Mouse (Mus musculus) gastrocnemius, postnatal 36 days (tissue): Measurements from ENCODE around the gene Gm21981. TPM values are rescaled to one million over a fixed set of nuclear protein-coding genes. Genes with fewer than 3 reads are reported as not detected.

Experiments
- DNase-seq, 2 experiments: peaks; one replicate each; pipeline ENCODE4 v3.0.0; 2022
- intact Hi-C: fragments of 180-260 bp; cut with DNase I; formaldehyde crosslinking; loops from one replicate; pipeline ENCODE4 v1.15.1; 2025
- long read RNA-seq, 2 experiments: library from polyadenylated mRNA; stranded (forward); transcript quantifications; one replicate each; pipeline ENCODE4 v2.0.0; 2021
- total RNA-seq, 2 experiments: library from RNA; stranded (reverse); gene quantifications; 2 replicates each; pipeline ENCODE4 v1.2.3; 2021

Gm21981 gene
- under 1 TPM; 0.18 to 0.62 TPM for total RNA-seq
- long read RNA-seq, experiment 1, partial matches to known transcripts: 3 of 3 reads
- long read RNA-seq, experiment 1, other reads (novel, unspliced or antisense): 0 of 3 reads
- long read RNA-seq, experiment 2, partial matches to known transcripts: 3 of 3 reads
- long read RNA-seq, experiment 2, other reads (novel, unspliced or antisense): 0 of 3 reads

DNA sequence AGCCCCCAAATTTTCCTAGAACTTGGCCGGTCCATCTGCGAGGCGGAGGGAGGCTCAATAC, at the start of gene Gm21981:
Gm21981 (minus strand) TSS at position 14 of the 61 bp plus-strand sequence.
- intact Hi-C loops: no loop called here

DNA sequence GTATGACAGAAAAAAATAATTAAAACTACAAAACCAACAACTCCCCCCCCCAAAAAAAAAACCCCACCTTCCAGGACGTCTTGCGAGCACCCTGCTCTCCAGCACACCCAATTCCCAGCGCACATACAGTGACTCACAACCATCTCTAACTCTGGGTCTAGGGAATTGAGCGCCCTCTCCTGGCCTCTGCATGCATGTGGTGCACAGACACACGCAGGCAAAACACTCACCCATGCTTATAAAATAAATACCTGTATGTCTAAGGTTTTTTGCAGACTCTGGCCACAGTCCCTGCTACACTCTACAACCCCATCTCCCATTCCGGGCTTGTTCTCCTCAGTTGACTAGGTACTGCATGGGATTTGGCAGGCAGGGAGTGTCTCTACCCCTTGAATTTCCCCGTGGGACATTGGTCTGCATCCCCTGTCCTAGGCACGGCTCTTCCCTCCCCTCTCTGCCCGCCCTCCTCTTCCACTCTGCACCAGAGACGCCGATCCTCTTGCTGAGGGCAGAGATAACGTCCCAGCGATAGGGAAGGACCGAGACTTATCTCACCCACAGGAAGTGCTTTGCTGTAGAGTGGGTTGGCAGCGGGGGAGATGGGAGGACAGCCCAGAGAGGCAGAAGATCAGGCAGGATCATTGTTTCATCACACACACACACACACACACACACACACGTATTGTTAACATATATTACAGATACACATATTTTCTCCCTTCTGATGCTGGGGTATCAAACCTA, 48.9 kb upstream of the Gm21981 start:
- intact Hi-C loops: no loop called here
- DNase-seq: no peak

More for the DNA sequence above, at the start of gene Gm21981:
- no peak for DNase-seq

DNA sequence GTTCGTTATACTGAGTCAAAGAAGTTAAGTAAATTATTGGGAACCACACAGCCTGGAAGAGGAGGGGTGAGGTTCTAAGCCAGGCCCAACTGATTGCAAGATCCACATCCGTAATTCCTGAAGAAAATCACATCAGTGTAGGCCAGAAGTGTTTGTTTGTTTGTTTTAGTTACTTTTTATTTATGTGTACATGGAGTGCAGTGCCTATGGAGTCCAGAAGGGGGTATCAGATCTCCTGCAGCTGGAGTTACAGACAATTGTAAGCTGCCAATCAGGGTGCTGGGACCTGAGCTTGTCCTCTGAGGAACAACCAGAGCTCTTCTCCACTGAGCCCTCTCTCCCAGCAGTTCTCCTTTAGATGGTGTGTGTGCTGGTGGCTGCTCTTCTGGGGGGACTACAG, 45.9 kb upstream of the Gm21981 start:
- DNase-seq: no peak
- intact Hi-C loops: no loop called here

DNA sequence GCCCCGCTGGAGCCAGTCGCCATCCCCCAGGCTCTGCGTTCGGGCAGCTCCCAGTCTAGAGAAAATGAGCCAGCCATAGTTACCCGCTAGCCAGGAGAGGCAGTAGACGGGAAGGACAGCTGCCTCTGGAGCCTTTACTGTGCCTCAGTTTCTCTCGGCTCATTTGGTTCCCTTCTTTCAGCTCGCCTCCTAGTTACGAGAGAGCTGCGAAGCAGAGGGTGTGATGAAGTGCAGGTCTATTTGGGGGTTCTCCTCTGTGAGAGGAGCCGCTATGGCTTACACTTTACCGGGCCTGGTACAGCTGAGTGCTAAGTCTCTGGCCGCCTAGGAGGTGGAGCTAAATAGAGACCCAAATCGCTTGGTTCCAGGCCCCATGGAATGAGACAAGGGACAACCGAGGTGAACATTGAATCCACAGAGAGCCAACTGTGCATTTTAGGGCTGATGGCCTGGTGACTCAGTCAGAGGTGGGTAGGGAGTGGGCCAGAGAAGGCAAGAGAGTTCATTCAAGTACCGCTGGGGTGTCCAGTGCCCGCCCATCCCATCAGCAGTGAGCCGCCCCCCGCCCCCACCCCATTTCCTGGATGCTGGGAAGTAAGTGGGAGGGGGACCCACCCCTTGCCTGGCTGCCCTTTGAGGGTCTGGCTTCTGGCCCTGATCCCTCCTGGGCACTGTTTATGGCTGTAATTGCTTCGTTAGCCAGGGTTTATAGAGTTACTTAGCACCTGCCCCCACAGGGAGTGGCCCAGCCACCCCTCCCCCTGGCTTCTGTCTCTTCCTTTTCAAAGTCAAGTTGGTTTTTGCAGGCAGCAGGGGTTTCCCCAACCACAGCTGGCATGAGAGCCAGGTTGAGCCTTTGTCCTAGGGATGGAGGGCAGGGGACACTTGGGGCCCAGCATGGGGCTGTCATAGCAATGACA, 44.9 kb upstream of the Gm21981 start:
- DNase-seq: no peak

DNA sequence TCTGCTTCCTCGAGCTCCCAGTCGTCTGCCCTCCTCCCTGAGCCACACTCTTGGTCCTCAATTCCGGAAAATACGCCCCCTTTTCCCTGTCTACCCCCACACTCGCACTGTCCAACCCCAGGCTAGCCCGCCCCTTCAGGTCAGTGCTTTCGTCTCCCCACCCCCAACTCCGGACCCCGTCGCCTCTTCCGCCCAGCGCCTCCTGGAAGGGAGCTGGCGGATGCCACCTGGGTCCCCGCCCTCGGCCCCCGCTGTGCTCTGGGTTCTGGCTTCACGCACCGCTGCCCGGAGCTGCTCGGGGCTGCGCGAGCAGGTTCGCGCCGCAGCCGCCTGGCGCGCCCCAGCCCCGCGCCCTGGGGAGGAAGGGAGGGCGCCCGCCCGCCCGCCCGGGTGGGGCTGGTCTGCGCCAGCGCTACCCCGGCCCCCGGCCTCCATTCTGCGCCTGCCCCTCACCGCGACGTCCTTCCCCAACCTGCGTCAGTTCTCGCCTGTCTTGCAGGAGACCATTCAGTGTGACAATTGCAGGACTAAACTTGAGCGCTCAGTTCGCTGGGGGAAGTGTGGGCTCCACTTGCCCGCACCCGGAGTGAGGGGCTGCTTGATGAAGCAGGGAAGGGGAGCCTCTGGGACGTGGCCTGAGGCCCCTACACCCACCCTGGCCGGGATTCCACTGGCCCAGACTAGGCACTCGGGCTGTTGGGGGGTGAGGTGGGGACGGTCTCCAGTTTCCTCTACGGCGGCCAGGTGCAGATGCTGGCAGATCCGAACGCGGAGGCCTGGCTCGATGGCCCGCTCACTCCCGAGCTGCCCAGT, 44.0 kb upstream of the Gm21981 start:
- peak; percentile 57 to 62 for DNase-seq
- intact Hi-C loops: no loop called here

More for the DNA sequence above, 44.9 kb upstream of the Gm21981 start:
- intact Hi-C loops: no loop called here

DNA sequence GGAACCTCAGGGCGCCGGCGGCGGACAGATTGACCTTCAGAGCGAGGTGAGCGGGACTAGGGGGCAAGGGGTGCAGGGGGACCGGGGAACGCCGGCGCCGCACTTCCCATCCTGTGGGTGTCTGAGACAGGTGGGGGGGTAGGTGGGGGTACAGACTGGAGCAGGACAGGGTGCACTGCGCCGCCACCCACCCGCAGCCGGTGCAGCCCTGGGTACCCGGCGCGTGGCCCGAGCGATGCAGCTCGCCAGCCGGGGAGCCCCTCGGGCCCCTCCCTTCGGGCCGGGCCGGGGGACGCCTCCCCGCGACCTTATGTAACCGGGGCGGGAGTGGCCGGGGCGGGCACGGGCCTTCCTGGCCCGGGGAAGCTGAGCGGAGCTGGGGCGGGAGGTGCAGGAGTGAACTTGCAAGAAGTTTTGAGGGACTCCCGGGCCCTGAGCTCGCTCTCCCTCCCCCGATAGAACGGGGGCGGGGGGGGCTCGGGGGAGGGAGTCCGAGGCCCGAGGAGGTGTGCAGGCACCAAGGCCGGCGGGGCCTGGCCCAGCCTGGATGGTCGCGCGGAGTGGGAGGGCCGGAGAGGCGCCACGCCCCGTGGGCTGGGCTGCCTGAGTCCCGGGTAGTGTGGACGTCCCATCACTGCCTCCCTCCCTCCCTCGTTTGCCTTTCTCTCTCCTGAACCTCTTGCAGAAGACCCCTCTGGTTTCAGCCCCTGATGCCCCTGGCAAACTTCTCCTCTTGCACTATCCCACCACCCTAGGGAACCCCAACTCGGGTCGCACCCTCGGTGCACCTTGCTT, 43.2 kb upstream of the Gm21981 start:
- intact Hi-C loops: no loop called here
- DNase-seq: peak; percentile 90 to 92

DNA sequence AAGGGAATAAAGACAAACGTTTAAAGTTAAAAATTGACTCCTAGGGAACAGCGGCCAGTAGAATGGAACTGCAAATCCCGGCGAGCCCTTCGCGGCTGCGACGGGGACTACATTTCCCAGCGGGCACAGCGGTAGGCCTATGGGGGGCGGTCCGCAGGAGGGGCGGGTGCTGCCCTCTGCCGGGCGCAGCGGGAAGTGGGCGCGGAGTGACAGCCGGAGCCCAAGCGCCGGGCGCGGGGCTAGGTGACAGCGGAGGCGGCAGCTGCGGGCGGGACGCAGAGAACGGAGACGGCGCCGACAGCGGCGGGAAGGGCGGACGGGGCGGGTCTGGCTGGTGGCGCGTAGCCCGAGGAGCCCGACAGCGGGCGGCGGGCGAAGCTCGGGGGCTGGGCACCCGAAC, 42.6 kb upstream of the Gm21981 start, which contains the start of gene Tfeb:
Tfeb (plus strand) TSS at position 175 of the 400 bp plus-strand sequence.
- intact Hi-C loops: no loop called here
- peak; percentile 97 to 98 for DNase-seq

DNA sequence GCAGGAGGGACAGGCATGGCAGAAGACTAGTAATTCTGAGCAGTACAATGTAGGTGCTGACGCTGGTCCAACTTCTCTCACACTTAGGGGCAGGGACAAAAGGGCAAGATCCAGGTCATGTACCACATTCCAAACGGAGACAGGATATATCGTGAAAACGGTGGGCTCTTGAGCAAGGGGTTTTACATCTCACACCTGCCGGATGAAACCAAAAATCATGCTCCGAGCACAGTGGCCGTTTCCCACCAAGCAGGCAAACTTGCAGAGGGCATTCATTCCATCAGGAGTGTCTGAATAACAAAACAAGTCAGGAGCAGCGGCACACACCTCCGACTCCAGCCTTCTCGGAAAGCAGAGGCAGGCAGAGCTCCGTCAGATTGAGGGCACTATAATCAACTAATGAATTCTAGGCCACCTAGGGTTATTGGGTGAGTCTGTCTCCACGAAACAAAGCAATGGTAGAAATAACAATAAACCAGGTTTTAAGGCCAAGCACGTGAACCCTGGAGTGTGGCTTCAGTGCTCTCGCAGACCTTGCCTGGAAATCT, 41.4 kb upstream of the Gm21981 start:
- intact Hi-C loops: no loop called here
- DNase-seq: no peak

DNA sequence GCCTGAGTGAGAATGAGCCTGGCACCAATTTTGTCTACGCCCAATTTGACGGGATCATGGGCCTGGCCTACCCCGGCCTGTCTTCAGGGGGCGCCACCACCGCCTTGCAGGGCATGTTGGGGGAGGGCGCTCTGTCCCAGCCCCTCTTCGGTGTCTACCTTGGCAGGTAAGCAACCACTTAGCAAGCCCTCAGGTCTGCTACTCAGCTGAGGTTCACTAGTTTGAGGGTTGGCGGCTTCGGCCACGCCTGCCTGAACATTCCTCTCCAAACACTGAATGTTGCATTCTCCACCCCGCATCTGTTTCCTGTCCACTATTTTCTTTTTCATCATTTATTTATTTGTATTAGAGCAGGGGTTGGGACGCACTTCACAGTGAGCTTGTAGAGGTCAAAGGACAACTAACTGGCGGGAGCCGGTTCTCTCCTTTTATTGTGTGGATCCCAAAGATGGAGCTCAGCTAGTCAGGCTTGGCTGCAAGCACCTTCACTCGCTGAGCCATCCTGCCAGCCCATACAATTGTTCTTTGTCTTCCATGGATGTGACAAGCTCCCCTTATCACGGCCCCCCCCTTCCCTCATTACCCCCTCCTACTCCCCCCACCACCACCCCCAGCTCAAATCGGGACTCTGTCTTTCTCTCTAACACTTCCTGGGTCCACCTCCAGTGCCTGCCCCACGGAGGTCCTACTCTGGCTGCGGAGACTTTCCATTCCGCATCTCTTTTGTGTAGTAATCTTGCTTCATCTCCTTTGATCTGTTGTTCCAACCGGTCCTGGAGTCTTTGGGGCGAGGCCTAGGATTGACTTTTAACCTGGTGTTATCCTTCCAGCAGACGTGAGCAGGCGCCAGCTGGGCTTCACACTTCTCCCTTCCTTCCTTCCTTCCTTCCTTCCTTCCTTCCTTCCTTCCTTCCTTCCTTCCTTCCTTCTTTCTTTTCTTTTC, 36.6 kb upstream of the Gm21981 start:
- intact Hi-C loops: no loop called here
- no peak for DNase-seq

DNA sequence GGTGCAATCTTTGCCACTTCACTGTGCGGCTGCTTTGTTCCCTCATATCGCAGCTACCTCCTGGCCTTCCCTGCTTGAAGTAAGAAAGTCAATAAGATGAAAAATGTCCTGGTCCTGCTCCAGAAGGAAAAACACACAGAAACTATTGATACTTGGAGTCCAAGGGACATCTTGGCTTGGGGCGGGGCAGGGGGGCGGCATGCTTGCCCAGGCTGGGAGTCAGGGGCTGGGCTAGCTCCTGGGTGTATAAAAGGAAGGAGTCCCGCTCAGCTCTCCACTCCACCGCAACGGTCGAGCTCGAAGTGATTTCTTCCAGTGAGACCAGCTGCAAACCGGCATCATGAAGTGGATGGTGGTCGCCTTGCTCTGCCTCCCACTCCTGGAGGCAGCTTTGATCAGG, 32.3 kb upstream of the Gm21981 start, which contains the start of gene Pgc:
Pgc (plus strand) TSS at position 277 of the 400 bp plus-strand sequence.
- no peak for DNase-seq
- intact Hi-C loops: no loop called here

DNA sequence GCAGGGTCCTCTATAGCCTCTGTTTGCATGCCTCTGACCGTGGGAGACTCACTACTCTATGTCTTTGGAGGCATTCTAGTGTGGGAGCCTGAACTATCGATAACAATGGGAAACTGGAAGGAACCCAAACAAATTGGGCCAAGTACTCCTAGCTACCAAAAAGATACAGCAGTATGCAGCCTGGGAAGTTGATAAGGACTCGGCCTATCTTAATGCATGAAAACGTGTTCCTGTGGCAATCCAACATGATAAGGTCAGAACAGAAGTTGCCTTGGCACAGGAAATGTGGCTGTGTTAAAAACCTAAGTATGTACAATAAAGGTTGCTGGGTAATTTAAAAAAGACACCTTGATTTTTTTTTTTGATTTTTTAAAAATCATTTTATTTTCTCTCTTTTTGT, 26.9 kb upstream of the Gm21981 start:
- intact Hi-C loops: no loop called here
- no peak for DNase-seq

DNA sequence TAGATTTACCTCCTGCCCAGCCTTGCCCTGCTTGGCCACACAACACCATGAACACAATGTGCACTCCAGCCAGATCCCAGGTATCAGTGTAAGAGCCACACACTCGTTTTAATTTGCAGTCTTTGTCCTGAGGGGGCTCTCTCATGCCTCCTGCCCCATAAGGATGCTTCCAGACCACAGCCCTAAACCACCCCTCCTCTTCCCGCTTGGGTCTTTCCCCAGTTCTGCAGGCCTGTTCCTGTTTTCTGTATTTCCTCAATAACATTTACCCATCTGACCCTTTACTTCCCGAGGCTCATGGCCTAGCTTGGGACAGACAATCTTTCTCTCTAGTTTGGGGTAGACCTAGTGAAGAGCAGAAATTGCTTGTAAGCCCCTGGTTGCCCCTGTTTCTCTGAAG, 20.8 kb upstream of the Gm21981 start:
- intact Hi-C loops: no loop called here
- no peak for DNase-seq

DNA sequence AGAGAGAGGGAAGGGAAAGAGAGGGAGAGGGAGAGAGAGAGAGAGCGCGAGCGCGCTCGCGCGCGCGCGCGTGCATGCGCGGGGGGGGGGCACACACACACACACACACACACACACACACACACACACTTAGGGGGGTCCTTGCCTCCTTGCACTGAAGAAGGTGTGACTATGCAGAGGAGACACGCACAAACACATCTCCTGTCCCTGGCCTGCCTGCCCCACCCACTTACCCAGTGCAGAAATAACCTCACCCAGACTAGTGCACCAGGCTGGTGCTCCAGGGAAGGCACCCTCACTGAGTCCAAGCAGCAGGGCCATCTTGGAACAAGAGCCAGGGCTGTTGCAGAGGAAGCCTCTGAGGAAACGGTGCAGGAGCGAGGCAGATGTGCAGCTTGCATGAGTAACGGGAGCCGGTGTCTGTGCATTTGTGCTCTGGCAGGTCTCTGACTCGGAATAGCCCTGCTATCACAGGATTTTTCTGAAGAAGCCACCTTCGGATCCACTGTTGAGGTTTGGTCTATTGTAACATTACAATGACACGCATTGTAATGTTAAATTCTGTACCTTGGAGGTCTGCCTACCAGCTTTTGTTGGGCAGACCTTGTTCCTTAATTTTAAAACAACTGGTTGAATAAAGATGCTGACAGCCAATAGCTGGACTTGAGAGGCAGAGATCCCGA, 18.8 kb upstream of the Gm21981 start:
- intact Hi-C loops: no loop called here
- no peak for DNase-seq

DNA sequence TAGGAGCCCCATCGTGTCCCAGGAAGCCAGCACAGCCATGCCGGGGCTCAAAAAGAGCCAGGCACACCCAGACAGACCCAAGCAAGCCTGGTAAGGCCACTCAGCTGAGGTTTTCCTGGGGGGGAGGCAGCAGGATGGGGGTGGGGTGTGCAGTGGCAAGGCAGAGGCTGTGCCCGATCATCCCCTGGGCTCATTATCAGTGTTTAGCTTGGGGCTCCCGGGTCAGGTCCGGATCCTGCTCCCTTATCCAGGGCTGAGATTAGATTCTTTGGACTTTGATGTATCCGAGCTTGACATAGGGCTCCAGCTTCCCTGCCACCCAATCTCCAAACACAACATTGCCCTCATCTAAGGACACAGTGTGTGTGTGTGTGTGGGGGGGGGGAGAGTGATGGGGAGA, 17.6 kb upstream of the Gm21981 start:
- intact Hi-C loops: no loop called here
- DNase-seq: no peak

DNA sequence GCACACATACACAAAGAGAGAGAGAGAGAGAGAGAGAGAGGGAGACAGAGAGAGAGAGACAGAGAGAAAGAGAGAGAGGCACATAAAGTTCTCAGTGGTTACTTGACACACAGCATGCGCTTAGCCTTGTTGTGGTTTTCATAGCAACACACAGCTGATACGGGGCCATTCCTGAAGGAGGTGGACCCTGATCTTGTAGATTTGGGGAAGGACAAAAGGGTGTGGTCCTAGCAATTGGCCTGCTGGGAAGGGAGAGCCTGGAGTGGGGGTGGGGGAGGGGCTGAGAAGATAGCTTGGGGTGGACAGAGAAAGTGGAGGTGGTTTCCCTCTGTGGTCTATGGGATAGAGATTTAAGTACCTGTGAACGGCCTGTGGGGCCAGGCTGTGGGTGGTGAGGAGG, 15.8 kb upstream of the Gm21981 start:
- intact Hi-C loops: no loop called here
- DNase-seq: no peak

DNA sequence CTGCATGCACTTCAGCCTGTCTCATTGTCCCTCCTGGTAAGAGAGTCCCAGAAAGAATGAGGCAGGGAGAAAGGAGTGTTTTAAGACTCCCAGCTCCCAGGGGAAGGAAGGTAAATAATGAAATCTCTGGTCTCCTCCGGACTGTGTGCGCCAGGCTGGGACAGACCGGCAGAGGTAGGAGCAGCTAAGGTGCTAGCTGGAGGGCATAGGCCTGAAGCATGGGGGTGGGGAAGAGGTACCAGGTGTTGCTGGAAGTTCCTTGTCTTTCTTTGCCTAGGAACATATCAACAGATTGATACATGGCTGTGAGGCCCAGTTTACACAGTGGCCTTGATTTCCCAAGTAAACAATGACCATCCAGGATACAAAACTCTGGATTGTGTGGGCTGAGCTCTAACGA, 14.7 kb upstream of the Gm21981 start:
- intact Hi-C loops: no loop called here
- DNase-seq: no peak

DNA sequence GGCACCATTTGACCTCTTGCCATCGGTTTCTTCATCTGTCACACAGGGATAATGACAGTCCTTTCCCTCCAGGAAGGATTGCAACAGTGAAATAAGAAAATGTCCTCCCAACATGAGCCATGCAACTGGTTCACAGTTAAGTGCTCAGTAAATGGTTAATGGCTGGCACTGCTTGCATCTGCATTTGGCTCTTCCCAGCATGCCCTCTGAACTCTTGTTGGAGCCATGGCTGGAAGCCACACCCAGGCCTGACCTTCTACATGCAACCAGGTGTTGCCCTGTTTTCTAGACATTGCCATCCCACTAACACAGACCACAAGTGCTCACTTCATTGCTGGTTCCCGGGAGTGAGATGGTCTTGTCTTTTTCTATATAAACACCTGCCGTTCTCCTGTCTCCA, 13.7 kb upstream of the Gm21981 start:
- intact Hi-C loops: no loop called here
- DNase-seq: no peak

DNA sequence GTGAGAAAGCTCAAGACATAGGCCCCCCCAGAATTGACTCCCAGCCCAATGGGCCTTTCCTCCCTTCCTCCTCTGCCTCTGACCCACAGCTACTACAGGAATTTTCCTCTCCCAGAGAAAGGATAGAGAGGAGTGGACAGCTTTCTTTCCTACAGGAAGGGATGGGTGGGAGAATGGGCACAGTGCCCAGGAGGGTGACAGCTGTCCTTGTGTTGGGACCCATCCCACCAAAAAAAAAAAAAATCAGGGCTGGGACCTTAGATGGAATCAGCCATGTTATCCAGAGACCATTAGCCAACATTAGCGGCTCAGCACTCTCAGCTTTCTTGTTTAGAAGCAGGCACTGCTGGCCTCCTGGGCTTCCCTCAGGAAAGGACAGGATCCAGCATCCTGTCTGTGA, 11.9 kb upstream of the Gm21981 start:
- intact Hi-C loops: no loop called here

More for the DNA sequence above, 11.9 kb upstream of the Gm21981 start:
- DNase-seq: no peak
